Mouse (Mus musculus): Measurements from ENCODE around the gene Ceacam16.

GRCm38 (mm10) chr7:19816224-19816771 lies 44.8 kb downstream of the Ceacam16 start:
- TF ChIP-seq CTCF (IDR thresholded peaks at IDR 0.05; ENCODE audit: borderline replicate concordance, insufficient read depth, low read depth, low read length) (no peak), POLR2A (IDR thresholded peaks at IDR 0.05; ENCODE audit: borderline replicate concordance, insufficient read depth, low read length) (no peak)

Measured in cerebellum, adult 2 months (tissue).